Mouse (Mus musculus) adrenal gland, postnatal 25 days (tissue): ENCODE measurements around the gene Lrrc63. TPM values are rescaled to one million over a fixed set of nuclear protein-coding genes. Genes with fewer than 3 reads are reported as not detected.

ENCODE experiments used
- total RNA-seq: library from RNA; stranded (reverse); gene quantifications from 2 replicates; pipeline ENCODE4 v1.2.3, GENCODE M21; 2021

The Lrrc63 gene
- total RNA-seq, 1 experiment from 2014 or later, result not detected

Other genes starting within 250 kb of the Lrrc63 start
- 11.7 and 20.5 TPM in 2 replicates for gene Lrch1, start 183.0 kb downstream of the Lrrc63 start, total RNA-seq
- gene Rubcnl, start 114.9 kb downstream of the Lrrc63 start, total RNA-seq, result 0.58 and 0.67 TPM in 2 replicates
- 8.9 and 11.1 TPM in 2 replicates for gene Lcp1, start 220 bp upstream of the Lrrc63 start, total RNA-seq
- 3.8 TPM in 1 of 2 replicates, not detected in the other for gene Cpb2, start 111.4 kb upstream of the Lrrc63 start, total RNA-seq
- gene Zc3h13, start 153.5 kb upstream of the Lrrc63 start, total RNA-seq, result 24.9 and 36.6 TPM in 2 replicates